Mouse (Mus musculus): ENCODE results near the gene Crim1. TPM values are rescaled to one million over a fixed set of nuclear protein-coding genes. Genes with fewer than 3 reads are reported as not detected.

The Crim1 gene
- total RNA-seq, 1 experiment: 61.7 TPM

- no peaks in the 10 kb centered on the region for H3K4me1 ChIP-seq (ENCODE audit: control insufficient read depth in 2 of 2, insufficient read depth in 2 of 2, low read length in 2 of 2, poor library complexity in 1 of 2)
- H3K9ac ChIP-seq (ENCODE audit: insufficient read depth, low read depth, low read length, poor library complexity, severe bottlenecking): no peak overlapping the region
- no peak for TF ChIP-seq ZNF384 (IDR thresholded peaks at IDR 0.05; ENCODE audit: low read depth, low read length)
- TF ChIP-seq ZC3H11A (IDR thresholded peaks at IDR 0.05; ENCODE audit: borderline replicate concordance, low read depth, low read length): no peak
- TF ChIP-seq HCFC1 (IDR thresholded peaks at IDR 0.05; ENCODE audit: borderline replicate concordance, insufficient read depth, low read length): no peak
- TF ChIP-seq CHD2 (IDR thresholded peaks at IDR 0.05; ENCODE audit: low read depth, low read length): no peak
- TF ChIP-seq MAFK (IDR thresholded peaks at IDR 0.05; ENCODE audit: insufficient read depth, low read depth, low read length): no peak
- no peaks in the 10 kb centered on the region for H3K9me3 ChIP-seq (ENCODE audit: control insufficient read depth, insufficient read depth, low read depth, low read length)
- no peak overlapping the region for H3K4me3 ChIP-seq (ENCODE audit: insufficient read depth in 1 of 2, low read depth in 1 of 2, low read length in 2 of 2, poor library complexity in 1 of 2, severe bottlenecking in 1 of 2)
- in situ Hi-C loops (cut with MboI; ENCODE audit: low sequenced_read_pairs in 2 of 2, unreplicated experiment in 2 of 2): no loop called here
- no peaks in the 10 kb centered on the region for H3K36me3 ChIP-seq (ENCODE audit: control insufficient read depth, insufficient read depth, low read length, poor library complexity, severe bottlenecking)
- H3K27ac ChIP-seq (ENCODE audit: insufficient read depth, low read depth, low read length, poor library complexity, severe bottlenecking): no peak overlapping the region
- no peak for DNase-seq (ENCODE audit: low read depth, low spot score)
These were observed 155.6 kb downstream of the Crim1 start for GRCm38 (mm10) chr17:78355611-78356010.

GRCm38 (mm10) chr17:78357753-78358152 lies 157.7 kb downstream of the Crim1 start:
- in situ Hi-C loops (cut with MboI; ENCODE audit: low sequenced_read_pairs in 2 of 2, unreplicated experiment in 2 of 2): no loop called here

GRCm38 (mm10) chr17:78358251-78358726 lies 158.2 kb downstream of the Crim1 start:
- no peak for DNase-seq (ENCODE audit: low read depth, low spot score)
- in situ Hi-C loops (cut with MboI; ENCODE audit: low sequenced_read_pairs in 2 of 2, unreplicated experiment in 2 of 2): no loop called here
- H3K9ac ChIP-seq (ENCODE audit: insufficient read depth, low read depth, low read length, poor library complexity, severe bottlenecking): no peak overlapping the region
- TF ChIP-seq CHD2 (IDR thresholded peaks at IDR 0.05; ENCODE audit: low read depth, low read length): no peak
- no peak for TF ChIP-seq HCFC1 (IDR thresholded peaks at IDR 0.05; ENCODE audit: borderline replicate concordance, insufficient read depth, low read length)
- no peak for TF ChIP-seq MAFK (IDR thresholded peaks at IDR 0.05; ENCODE audit: insufficient read depth, low read depth, low read length)
- no peak for TF ChIP-seq ZNF384 (IDR thresholded peaks at IDR 0.05; ENCODE audit: low read depth, low read length)
- no peak overlapping the region for H3K4me3 ChIP-seq (ENCODE audit: insufficient read depth in 1 of 2, low read depth in 1 of 2, low read length in 2 of 2, poor library complexity in 1 of 2, severe bottlenecking in 1 of 2)
- no peaks in the 10 kb centered on the region for H3K36me3 ChIP-seq (ENCODE audit: control insufficient read depth, insufficient read depth, low read length, poor library complexity, severe bottlenecking)
- H3K4me1 ChIP-seq (ENCODE audit: control insufficient read depth in 2 of 2, insufficient read depth in 2 of 2, low read length in 2 of 2, poor library complexity in 1 of 2): no peaks in the 10 kb centered on the region
- H3K27ac ChIP-seq (ENCODE audit: insufficient read depth, low read depth, low read length, poor library complexity, severe bottlenecking): no peak overlapping the region
- no peaks in the 10 kb centered on the region for H3K9me3 ChIP-seq (ENCODE audit: control insufficient read depth, insufficient read depth, low read depth, low read length)

More at GRCm38 (mm10) chr17:78357753-78358152, 157.7 kb downstream of the Crim1 start:
- no peak for DNase-seq (ENCODE audit: low read depth, low spot score)
- Histone ChIP-seq H3K36me3 (ENCODE audit: control insufficient read depth, insufficient read depth, low read length, poor library complexity, severe bottlenecking) (no peaks in the 10 kb centered on the region), H3K4me1 (ENCODE audit: control insufficient read depth in 2 of 2, insufficient read depth in 2 of 2, low read length in 2 of 2, poor library complexity in 1 of 2) (no peaks in the 10 kb centered on the region), H3K9ac (ENCODE audit: insufficient read depth, low read depth, low read length, poor library complexity, severe bottlenecking) (no peak overlapping the region), H3K27ac (ENCODE audit: insufficient read depth, low read depth, low read length, poor library complexity, severe bottlenecking) (no peak overlapping the region), H3K4me3 (ENCODE audit: insufficient read depth in 1 of 2, low read depth in 1 of 2, low read length in 2 of 2, poor library complexity in 1 of 2, severe bottlenecking in 1 of 2) (no peak overlapping the region), H3K9me3 (ENCODE audit: control insufficient read depth, insufficient read depth, low read depth, low read length) (no peaks in the 10 kb centered on the region)
- no peak for TF ChIP-seq HCFC1 (IDR thresholded peaks at IDR 0.05; ENCODE audit: borderline replicate concordance, insufficient read depth, low read length)
- TF ChIP-seq ZNF384 (IDR thresholded peaks at IDR 0.05; ENCODE audit: low read depth, low read length): no peak
- TF ChIP-seq CHD2 (IDR thresholded peaks at IDR 0.05; ENCODE audit: low read depth, low read length): no peak

- no peak for DNase-seq (ENCODE audit: low read depth, low spot score)
- Histone ChIP-seq H3K36me3 (ENCODE audit: control insufficient read depth, insufficient read depth, low read length, poor library complexity, severe bottlenecking) (no peaks in the 10 kb centered on the region), H3K4me1 (ENCODE audit: control insufficient read depth in 2 of 2, insufficient read depth in 2 of 2, low read length in 2 of 2, poor library complexity in 1 of 2) (no peaks in the 10 kb centered on the region), H3K4me3 (ENCODE audit: insufficient read depth in 1 of 2, low read depth in 1 of 2, low read length in 2 of 2, poor library complexity in 1 of 2, severe bottlenecking in 1 of 2) (no peak overlapping the region), H3K9ac (ENCODE audit: insufficient read depth, low read depth, low read length, poor library complexity, severe bottlenecking) (no peak overlapping the region), H3K9me3 (ENCODE audit: control insufficient read depth, insufficient read depth, low read depth, low read length) (no peaks in the 10 kb centered on the region), H3K27ac (ENCODE audit: insufficient read depth, low read depth, low read length, poor library complexity, severe bottlenecking) (no peak overlapping the region)
- in situ Hi-C loops (cut with MboI; ENCODE audit: low sequenced_read_pairs in 2 of 2, unreplicated experiment in 2 of 2): no loop called here
- no peak for TF ChIP-seq ZC3H11A (IDR thresholded peaks at IDR 0.05; ENCODE audit: borderline replicate concordance, low read depth, low read length)
- TF ChIP-seq CHD2 (IDR thresholded peaks at IDR 0.05; ENCODE audit: low read depth, low read length): no peak
- no peak for TF ChIP-seq HCFC1 (IDR thresholded peaks at IDR 0.05; ENCODE audit: borderline replicate concordance, insufficient read depth, low read length)
- TF ChIP-seq ZNF384 (IDR thresholded peaks at IDR 0.05; ENCODE audit: low read depth, low read length): no peak
- no peak for TF ChIP-seq MAFK (IDR thresholded peaks at IDR 0.05; ENCODE audit: insufficient read depth, low read depth, low read length)
These were observed 162.1 kb downstream of the Crim1 start for GRCm38 (mm10) chr17:78361939-78362728.
